Mouse (Mus musculus): Measurements from ENCODE around the gene Eif5a.

GRCm38 (mm10) chr11:69884663-69885062 is 37.1 kb downstream of the Eif5a start:
- TF ChIP-seq POLR2A (IDR thresholded peaks at IDR 0.05; ENCODE audit: insufficient read depth, low read depth, low read length) (no peak), CTCF (IDR thresholded peaks at IDR 0.05; ENCODE audit: insufficient read depth, low read depth, low read length) (no peak)

Measured in olfactory bulb, adult 2 months (tissue).